8 mouse cellular contexts compared by ENCODE assay signal in the genomic region with DNA sequence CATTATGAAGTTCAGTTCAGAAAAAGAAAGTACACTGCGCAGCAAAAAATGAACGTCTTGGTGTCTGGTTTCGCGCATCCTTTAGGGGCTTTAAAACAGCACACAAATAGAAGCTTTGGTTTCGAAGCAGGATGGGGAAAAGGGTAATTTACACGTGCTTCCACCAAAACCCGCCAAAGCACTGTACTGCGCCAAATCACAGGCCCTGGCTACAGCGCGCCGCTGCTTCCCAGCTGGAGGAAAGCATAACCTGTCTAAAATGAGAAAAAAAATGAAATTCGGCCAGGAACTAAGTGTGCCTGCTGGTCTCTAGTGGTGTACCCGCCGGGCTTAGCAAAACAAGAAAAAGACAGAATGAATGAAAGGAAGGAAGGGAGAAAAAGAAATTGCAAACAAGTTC. TPM values are rescaled to one million over a fixed set of nuclear protein-coding genes. Genes with fewer than 3 reads are reported as not detected.
DNase-seq lines count a peak whose midpoint lies in the region; ATAC-seq and TF ChIP-seq lines count a peak whose summit lies in the region.

No protein-coding gene starts in this region.

- TF ChIP-seq POLR2A in embryonic fibroblast, embryonic 13.5 days (IDR thresholded peaks at IDR 0.05; ENCODE audit: low read depth, low read length) = no peak

- peak overlapping the region; percentile 96 for H3K4me2 ChIP-seq in stomach, embryonic 14.5 days (replicated peaks; ENCODE audit: low read depth, low read length)

- H3K9ac ChIP-seq in stomach, embryonic 14.5 days (replicated peaks; ENCODE audit: low read depth, low read length) = no peak overlapping the region

- H3K4me1 ChIP-seq in embryonic fibroblast, embryonic 13.5 days (ENCODE audit: control insufficient read depth, insufficient read depth, low read length) = no peaks in the 10 kb centered on the region
- H3K4me1 ChIP-seq in stomach, embryonic 14.5 days (ENCODE audit: control insufficient read depth, insufficient read depth, low read length) = peaks cover 6% of the 10 kb centered on the region

- DNase-seq in gastrocnemius, adult 2 months = peak; percentile 31
- no peak for DNase-seq in gastrocnemius, postnatal 14 days
- peak; percentile 31 for DNase-seq in adrenal gland, adult 8-10 months
- peak; percentile 25 for DNase-seq in heart, postnatal 4 days
- peak; percentile 33 to 57 for DNase-seq in layer of hippocampus, postnatal 36 days
- DNase-seq in lung, postnatal 4 days = peak; percentile 26

- peak overlapping the region; percentile 97 for H3K27ac ChIP-seq in gastrocnemius, adult 2 months
- no peak overlapping the region for H3K27ac ChIP-seq in embryonic fibroblast, embryonic 13.5 days (ENCODE audit: insufficient read depth, low read length)
- peak overlapping the region; percentile 56; the same call in 1 of the 2 replicates for H3K27ac ChIP-seq in stomach, embryonic 14.5 days (ENCODE audit: low read length)

- H3K36me3 ChIP-seq in stomach, embryonic 14.5 days (ENCODE audit: control insufficient read depth, insufficient read depth, low read length) = peaks cover 5% of the 10 kb centered on the region; the same call in 1 of the 2 replicates

- ATAC-seq in stomach, embryonic 14.5 days (ENCODE audit: insufficient number of reproducible peaks, insufficient read depth, low FRiP score, low read depth) = no peak

- WGBS in stomach, embryonic 14.5 days = under 1% methylated on average over 14 of the region's 14 CpGs

- TF ChIP-seq CTCF in gastrocnemius, adult 2 months (IDR thresholded peaks at IDR 0.05) = no peak
- TF ChIP-seq CTCF in embryonic fibroblast, embryonic 13.5 days (IDR thresholded peaks at IDR 0.05; ENCODE audit: borderline replicate concordance, insufficient read depth, low read length) = no peak

- intact Hi-C loops in gastrocnemius, adult 2 months (cut with DNase I) = loop anchor here (2.0 to 5.0 kb wide), 3 partner anchors 192 to 492 kb away; a partner anchor contains a TSS
- intact Hi-C loops in gastrocnemius, postnatal 14 days (cut with DNase I; ENCODE audit: low total_unique reads) = no loop called here

- no peaks in the 10 kb centered on the region for H3K27me3 ChIP-seq in stomach, embryonic 14.5 days (ENCODE audit: control insufficient read depth, insufficient read depth, low read length)

- peak overlapping the region; percentile 99 for H3K4me3 ChIP-seq in gastrocnemius, adult 2 months
- H3K4me3 ChIP-seq in embryonic fibroblast, embryonic 13.5 days (ENCODE audit: insufficient read depth, low read length) = peak overlapping the region; percentile 66
- H3K4me3 ChIP-seq in stomach, embryonic 14.5 days (ENCODE audit: low read depth, low read length) = peak overlapping the region; percentile 88

- H3K9me3 ChIP-seq in stomach, embryonic 14.5 days (ENCODE audit: control insufficient read depth, low read depth, low read length) = no peaks in the 10 kb centered on the region

RNA-seq across cellular contexts. Expression of a gene that starts 1.0 kb away (rescaled TPM):
- not detected for total RNA-seq in gastrocnemius, adult 2 months (2021)
- not detected for total RNA-seq in gastrocnemius, postnatal 14 days (2021)
- under 1 TPM in 1 of 4 experiments, not detected in 3; 0.24 TPM for total RNA-seq in adrenal gland, adult 8-10 months (2022)
- polyA plus RNA-seq in embryonic fibroblast, embryonic 13.5 days (2011; ENCODE audit: insufficient read length, low read depth, missing spikeins) = not detected in 2 replicates
- total RNA-seq in heart, postnatal 4 days (2021) = not detected
- under 1 TPM; 0.67 to 0.88 TPM for total RNA-seq in layer of hippocampus, postnatal 36 days (2021)
- not detected in 2 replicates for polyA plus RNA-seq in stomach, embryonic 14.5 days (2014; fragmentation: Nextera tagmentation; extraction: Ambion mirVana)

RNA-seq across cellular contexts. Expression of a gene that starts 1.1 kb away (rescaled TPM):
- total RNA-seq in gastrocnemius, adult 2 months (2021) = 10 to 100 TPM; 12.8 to 12.9 TPM
- 10 to 100 TPM; 10.9 to 11.6 TPM for total RNA-seq in gastrocnemius, postnatal 14 days (2021)
- 10 to 100 TPM; 17.2 to 25.9 (median 20.4) TPM for total RNA-seq in adrenal gland, adult 8-10 months (2022)
- 22.9 and 24.3 TPM in 2 replicates for polyA plus RNA-seq in embryonic fibroblast, embryonic 13.5 days (2011; ENCODE audit: insufficient read length, low read depth, missing spikeins)
- 10 to 100 TPM; 18.5 to 20.0 TPM for total RNA-seq in heart, postnatal 4 days (2021)
- total RNA-seq in layer of hippocampus, postnatal 36 days (2021) = 10 to 100 TPM; 18.7 to 19.0 TPM
- 28.5 and 30.2 TPM in 2 replicates for polyA plus RNA-seq in stomach, embryonic 14.5 days (2014; fragmentation: Nextera tagmentation; extraction: Ambion mirVana)

RNA-seq across cellular contexts. Expression of a gene that starts 43.6 kb away (rescaled TPM):
- not detected for total RNA-seq in gastrocnemius, adult 2 months (2021)
- total RNA-seq in gastrocnemius, postnatal 14 days (2021) = not detected
- not detected for total RNA-seq in adrenal gland, adult 8-10 months (2022)
- polyA plus RNA-seq in embryonic fibroblast, embryonic 13.5 days (2011; ENCODE audit: insufficient read length, low read depth, missing spikeins) = not detected in 2 replicates
- not detected for total RNA-seq in heart, postnatal 4 days (2021)
- total RNA-seq in layer of hippocampus, postnatal 36 days (2021) = not detected
- polyA plus RNA-seq in stomach, embryonic 14.5 days (2014; fragmentation: Nextera tagmentation; extraction: Ambion mirVana) = not detected in 2 replicates

RNA-seq across cellular contexts. Expression of a gene that starts 47.0 kb away (rescaled TPM):
- total RNA-seq in gastrocnemius, adult 2 months (2021) = not detected
- total RNA-seq in gastrocnemius, postnatal 14 days (2021) = not detected
- total RNA-seq in adrenal gland, adult 8-10 months (2022) = not detected
- not detected in 2 replicates for polyA plus RNA-seq in embryonic fibroblast, embryonic 13.5 days (2011; ENCODE audit: insufficient read length, low read depth, missing spikeins)
- not detected for total RNA-seq in heart, postnatal 4 days (2021)
- not detected for total RNA-seq in layer of hippocampus, postnatal 36 days (2021)
- 1.1 and 1.4 TPM in 2 replicates for polyA plus RNA-seq in stomach, embryonic 14.5 days (2014; fragmentation: Nextera tagmentation; extraction: Ambion mirVana)

RNA-seq across cellular contexts. Expression of a gene that starts 52.9 kb away (rescaled TPM):
- 1 to 10 TPM; 5.8 to 6.9 TPM for total RNA-seq in gastrocnemius, adult 2 months (2021)
- 10 to 100 TPM in 1 of 2 experiments, 1 to 10 TPM in 1; 9.8 to 12.2 TPM for total RNA-seq in gastrocnemius, postnatal 14 days (2021)
- 1 to 10 TPM; 5.9 to 8.9 (median 6.3) TPM for total RNA-seq in adrenal gland, adult 8-10 months (2022)
- 59.6 and 74.4 TPM in 2 replicates for polyA plus RNA-seq in embryonic fibroblast, embryonic 13.5 days (2011; ENCODE audit: insufficient read length, low read depth, missing spikeins)
- 10 to 100 TPM; 31.5 to 36.1 TPM for total RNA-seq in heart, postnatal 4 days (2021)
- 1 to 10 TPM; 3.2 to 4.3 TPM for total RNA-seq in layer of hippocampus, postnatal 36 days (2021)
- 85.8 and 101 TPM in 2 replicates for polyA plus RNA-seq in stomach, embryonic 14.5 days (2014; fragmentation: Nextera tagmentation; extraction: Ambion mirVana)
